Mouse (Mus musculus) cerebellum, adult 9-11 months (tissue): Measurements from ENCODE around the gene Cep152.
A peak's percentile ranks its signal among the peaks of the same experiment; 100 is the strongest.

ENCODE experiments used
- DNase-seq: peaks from one replicate; pipeline ENCODE4 v3.0.0; 2022

Gene Cep152

DNA sequence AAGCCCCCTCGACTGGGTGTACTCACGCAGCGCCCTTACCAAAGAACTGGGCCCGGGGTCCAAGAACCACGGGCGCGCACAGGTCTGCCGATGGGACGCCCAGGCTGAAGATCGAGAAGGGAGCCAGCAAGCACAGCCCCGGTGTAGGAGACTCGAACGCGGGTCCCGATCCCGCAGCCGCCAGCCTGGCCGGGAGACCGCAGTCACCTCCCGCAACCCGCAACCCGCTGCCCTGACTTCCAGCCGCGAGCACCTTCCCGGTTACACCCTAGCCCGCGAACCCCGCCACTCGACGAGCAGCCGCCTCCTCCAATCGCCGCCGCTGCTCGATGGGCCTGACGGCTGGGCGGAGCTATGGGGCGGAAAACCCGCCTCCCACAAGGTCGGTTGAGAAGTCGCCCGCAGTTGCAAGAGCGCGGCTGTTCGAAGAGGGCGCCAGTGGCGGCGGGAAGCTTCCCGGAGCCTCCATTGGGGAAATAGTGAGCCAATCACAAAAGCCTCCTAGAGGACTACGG is at the start of gene Cep152:
Gene Cep152 (minus strand): TSS at position 277 of the 515 bp plus-strand sequence.
- DNase-seq: peak; percentile 98

DNA sequence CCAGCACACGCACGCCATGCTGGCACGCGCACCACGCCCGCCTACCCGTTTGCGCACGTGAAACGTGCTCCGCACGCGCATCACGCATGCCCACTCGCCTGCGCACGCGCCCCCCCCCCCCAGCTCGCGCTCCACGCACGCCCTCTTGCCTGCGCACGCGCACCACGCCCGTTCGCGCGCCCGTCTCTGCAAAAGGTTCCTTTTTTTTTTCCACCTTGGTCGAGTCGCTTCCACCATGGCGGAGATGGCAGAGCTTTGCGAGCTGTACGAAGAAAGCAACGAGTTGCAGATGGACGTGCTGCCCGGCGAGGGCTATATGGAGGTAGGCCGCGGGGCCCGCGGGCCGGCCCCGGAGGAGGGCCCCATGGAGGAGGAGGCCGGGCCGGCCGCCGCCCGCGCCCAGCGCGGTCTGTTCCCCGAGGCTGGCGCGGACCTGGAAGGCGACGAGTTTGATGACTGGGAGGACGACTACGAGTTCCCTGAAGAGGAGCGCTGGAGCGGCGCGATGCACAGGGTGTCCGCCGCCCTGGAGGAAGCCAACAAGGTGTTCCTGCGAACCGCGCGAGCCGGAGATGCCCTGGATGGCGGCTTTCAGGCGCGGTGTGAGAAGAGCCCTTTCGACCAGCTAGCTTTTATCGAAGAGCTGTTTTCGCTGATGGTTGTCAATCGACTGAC is 48.2 kb upstream of the Cep152 start, which contains the start of gene Eid1:
Gene Eid1 (plus strand): TSS at position 139 of the 675 bp plus-strand sequence.
- peak; percentile 90 for DNase-seq

DNA sequence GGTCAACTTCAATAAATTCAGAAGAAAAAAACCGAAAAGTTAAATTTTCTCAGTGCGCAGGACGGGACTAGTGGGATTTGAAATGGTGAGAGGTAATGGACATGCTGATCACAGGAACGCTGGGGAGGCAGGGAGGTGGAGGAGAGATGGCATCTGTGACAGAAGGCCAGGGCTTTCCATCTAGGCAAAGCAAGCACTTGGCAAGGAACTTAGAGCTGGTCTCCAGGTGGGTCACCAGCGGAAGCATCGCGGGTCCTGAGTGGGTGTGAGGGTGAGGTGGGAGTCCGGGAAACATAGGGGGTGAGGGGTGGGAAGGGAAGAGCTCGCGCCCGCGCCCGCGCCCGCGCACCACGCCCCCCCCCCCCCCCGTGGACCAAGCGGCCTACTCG is 47.6 kb upstream of the Cep152 start:
- DNase-seq: peak; percentile 87

DNA sequence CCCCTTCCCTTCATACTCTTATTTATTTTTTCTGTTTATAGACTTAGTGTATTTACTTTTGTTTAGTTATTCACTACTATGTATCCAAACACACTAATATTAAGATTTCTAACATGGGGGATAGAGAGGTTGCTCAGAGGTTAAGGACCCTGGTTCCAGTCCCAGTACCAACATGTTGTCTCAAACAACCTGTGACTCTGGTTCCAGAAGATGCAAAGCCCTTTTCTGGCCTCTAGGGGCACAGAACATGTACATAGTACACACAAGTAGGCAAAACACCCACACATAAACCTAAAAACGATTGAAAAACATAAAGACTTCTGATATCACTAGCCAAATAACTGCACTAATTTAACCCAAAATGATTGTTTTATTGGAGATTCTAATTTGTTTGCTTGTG is 45.9 kb upstream of the Cep152 start:
- no peak for DNase-seq

DNA sequence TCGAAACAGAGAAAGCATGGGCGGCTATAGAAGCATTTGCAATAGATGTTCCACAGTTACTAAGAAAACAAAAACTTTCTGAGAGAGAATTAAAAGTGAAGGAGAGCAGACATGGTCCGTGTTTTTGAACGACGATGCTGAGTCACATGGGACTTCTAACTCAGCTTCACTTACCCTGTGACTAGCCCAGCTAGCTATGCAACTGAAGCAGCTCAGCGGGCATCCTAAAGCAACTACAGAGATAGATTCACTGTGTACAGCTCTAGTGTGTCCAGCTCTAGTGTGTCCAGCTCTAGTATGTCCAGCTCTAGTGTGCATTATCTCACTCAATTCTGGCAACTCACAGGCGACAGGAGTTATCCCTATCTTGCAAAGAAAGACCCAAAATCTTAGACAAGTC is 42.8 kb upstream of the Cep152 start:
- no peak for DNase-seq

DNA sequence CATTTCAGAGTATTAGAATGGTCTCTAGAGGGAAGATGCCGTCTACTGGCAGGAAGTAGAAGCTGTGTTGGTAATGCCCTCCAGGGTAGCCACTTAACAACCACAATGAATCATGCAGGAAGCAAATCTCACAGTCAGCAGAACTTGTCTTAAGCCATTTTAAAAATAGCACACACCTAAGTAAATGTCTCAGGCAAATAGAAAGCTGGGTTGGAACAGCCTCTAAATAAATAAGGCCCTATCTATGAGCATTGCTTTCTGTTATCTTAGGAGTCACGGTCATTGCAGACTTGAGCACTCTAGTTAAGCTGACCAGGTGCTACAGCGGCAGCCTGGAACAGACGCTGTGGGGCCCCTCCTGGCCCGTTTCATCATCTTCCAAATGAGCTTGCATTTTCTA is 42.3 kb upstream of the Cep152 start:
- no peak for DNase-seq

DNA sequence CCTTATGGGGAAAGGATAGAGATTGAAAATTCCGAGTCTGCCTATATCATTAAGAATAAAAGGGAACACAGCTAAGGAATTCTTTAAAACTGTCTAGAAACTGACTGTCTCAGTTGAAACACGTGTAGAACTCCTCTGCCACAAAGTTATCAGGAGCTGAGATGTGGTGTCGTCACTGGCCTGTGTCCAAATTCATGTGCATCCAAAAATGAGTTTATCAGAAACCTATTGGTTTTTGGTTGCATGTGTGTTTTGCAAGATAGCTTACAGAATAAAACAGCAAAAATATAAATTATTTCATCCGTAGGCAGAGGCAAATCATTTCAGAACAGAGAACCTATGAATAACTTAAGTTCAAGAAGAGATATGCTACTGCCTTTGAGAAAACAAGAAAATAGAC is 41.8 kb upstream of the Cep152 start:
- DNase-seq: no peak

DNA sequence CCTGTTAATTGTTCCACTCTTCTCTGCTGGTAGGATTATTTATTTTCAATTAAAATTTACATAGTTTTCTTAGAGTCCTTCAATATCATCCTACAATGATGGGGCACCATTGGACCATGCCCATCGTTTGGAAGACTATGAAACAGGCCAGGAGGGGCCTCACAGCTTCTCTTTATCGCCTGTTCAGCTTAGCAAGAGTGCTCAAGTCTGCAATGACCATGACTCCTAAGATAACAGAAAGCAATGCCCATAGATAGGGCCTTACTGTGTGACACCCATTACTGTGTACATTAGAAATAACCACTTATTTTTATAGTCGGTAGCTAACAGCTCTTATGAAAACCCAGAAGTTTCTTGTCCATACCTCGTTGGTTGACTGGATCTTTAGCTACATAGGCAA is 41.0 kb upstream of the Cep152 start:
- no peak for DNase-seq

DNA sequence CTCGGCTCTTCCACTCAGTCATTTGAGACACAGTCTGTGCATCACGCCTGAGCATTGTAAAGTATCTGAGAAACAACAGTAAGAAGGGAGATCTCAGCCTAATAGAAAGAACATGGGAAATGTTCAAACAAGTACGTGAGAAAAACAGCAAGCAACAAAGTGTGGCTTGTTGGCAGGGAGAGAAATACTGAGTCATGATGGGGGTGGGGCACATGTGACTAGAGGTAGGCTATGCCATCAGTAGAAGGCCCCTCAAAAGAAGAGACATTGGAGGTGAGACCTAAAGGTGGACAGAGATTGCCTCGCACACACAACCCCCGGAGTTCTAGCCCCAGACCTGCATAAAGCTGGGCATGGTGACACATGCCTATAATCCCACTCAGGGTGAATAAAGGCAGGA is 40.3 kb upstream of the Cep152 start:
- no peak for DNase-seq

DNA sequence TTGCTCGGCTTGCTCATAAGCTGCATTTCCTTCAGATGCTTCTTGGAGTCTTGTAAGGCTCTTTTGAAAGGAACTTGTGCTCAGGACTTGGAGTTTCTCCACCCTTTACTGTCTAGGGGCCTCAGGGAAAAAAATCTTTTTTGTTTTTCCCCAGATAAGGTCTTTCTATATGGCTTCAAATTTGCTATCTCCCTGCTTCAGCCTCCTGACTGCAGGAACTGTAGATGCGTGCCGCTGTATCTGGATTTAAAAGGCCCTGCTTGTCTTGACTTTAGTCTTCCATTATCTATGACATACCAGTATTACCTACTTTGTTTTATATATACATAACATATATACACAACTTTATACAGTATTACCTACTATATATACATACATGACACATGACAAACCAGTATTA is 37.6 kb upstream of the Cep152 start:
- no peak for DNase-seq

DNA sequence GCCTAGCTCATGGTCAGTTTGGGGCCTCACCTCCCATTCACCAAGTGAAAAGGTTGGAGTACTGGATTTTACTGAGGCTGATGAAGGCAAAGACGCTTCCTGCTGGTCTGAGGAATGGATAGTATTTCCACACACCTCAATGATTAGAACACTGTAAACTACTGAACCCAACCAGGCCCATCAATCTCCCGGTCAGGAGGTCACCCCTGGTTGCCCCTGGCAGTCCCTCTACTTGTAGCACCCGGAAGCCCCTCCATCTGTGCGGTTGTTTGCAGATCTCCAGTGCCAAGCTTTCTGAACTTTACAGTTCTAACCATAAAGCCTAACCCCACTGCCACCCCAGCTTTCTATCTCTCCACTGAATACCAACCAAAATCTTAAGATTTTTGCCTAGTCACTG is 36.2 kb upstream of the Cep152 start:
- DNase-seq: no peak

DNA sequence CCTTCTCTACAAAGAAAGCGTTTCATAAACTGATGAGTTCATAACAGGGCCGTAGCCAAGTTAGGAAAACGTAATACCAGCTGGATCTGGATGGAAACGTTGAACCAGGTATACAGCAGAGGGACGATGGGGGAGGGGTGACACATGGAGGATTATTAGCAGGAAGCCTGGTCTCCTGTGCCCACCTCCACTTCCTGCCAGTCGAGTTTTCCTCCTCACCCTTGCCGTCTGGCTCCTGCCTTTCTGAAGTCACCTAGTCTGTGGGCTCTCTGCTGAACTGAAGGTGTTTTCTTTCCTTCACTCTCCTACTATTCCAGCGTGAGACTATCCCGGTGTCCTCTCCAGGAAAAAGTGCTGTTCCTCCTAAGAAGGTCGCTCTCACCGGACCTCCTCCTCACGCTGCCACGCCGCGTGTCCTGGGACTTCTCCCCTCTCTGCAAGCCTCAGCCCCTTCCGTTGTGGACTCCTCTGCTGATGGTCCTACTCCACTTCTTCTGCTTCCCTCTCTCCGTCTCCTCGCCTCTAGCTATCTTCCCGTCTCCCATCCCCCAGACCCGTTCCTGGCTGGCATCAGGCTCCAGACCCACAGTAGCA is 35.7 kb upstream of the Cep152 start:
- peak; percentile 12 for DNase-seq

DNA sequence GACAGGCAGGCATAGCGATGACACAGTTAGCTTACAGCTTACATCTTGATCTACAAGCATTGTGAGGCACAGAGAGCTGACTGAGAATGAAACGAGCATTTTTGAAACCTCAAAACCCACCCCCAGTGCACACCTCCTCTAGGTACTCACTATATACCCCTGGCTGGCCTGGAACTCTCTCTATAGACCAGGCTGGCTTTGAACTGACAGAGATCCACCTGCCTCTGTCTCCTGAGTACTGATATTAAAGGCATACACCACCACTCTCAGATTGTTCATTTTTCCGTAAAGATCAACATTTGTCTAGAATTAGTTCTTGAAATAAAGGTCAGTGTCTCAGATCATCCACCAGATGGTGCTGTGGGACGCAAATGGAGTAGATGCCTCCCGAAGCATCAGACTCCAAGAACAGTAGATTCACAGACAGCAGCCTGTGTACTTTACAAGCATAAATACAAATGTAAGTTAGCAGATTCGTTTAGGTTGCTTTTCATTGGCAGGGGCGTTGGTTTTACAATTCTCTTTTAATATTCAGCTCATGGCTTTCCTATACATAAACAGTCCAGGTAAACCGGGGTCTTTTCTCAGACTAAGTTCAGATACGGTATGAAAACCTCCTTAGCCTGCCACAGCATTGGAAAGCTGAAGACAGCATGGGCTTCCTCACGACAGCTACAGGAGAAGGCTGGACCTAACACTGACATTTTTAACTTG is 35.1 kb upstream of the Cep152 start:
- peak; percentile 69 for DNase-seq

DNA sequence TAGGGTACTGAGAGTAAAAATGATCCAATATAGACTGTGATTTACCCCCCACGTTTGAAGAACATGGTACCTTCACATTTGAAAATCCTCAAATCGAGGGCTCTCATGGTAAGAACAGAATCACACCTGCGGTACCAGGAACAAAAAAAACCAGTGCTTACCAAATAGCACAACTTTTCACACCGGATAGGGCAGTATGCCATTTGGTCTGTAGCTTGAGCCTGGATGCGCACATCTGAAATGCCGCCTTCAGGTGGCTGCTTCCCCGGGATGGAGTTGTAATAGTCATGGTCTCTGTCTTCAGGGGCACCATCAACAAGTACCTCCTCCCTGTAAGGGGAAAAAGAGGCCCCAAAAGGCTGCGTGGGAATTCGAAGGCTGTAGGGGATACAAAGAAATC is 30.5 kb upstream of the Cep152 start:
- DNase-seq: no peak

DNA sequence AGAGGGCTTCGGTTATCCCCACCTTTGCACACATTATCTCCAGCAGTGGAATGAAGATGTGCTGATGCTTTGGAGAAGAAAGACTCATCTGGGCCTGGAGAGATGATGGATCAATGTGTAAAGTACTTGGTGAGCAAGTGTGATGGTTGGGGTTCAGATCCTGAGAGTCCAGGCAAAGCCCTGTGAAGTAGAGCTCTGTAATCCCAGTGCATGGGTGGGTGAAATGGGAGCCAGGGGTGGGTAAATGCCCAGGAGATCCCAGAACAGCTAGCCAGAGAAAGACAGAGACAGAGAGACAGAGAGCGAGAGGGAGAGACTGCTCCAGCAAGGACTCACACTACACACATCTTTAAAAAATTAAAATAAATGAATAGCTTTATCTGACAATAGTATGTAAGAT is 28.4 kb upstream of the Cep152 start:
- DNase-seq: no peak

DNA sequence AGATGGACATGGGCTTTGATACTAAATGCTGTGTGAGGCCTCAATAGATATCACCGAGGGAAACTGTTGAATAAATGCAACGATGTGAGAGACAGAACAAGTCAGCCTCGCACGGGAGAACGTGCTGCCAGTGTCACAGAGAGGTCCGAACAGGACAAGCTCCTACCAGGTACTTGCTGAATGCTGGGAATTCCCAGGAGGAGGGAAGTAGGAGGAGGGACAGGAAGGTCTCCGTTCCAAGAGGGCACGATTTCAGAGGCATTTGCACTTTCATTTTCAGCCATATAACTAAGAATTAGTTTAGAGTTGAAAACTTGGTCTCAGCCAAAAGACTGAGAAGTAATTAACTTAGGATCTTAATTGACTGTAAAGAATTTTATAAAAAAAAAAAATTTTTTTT is 26.6 kb upstream of the Cep152 start:
- DNase-seq: no peak

DNA sequence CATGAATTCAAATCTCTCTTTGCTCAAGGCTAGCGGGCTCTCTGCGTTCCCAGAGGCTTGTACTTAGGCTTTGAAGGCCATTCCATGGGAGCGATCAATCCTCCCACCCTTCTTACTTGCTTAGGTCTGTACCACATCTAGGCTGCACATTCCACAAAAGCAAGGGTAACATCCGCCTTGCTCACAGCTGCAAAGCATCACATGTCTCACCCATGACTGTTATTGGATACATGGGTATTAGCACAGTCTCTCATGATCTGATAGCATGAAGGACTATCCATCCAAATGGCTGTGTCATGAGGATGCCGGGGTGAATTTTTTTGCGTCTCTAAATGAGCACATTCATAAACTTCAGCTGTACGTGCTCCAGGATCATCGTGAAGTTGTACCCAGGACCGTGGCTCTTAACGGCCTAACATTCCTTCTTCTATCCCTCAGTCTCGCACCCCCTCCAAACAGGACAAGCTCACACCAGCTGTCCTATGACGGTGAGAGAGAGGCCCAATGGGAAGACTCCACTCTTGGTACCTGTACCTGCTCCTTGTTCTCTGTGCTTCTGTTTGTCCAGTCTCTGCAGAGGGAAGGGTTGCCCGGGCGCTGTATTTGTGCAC is 25.9 kb upstream of the Cep152 start:
- DNase-seq: no peak

DNA sequence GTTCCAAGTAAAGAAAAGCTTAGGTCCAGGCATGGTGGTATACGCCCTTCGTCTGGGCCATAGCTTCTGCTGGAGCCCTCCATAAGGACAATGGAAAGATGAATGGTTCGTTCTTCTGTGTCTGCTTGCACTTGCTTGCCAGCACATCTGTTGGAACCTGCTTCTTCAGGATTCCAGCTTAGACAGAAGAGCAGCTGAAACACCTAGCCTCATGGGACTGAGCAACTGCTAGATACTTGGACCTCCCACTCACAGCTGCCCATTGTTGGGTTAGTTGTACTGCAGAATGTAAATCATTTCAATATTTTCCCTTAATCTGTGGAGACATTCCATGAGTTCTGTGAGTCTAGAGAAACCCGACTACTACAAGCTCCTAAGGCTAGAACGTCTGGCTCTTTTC is 25.1 kb upstream of the Cep152 start:
- no peak for DNase-seq

DNA sequence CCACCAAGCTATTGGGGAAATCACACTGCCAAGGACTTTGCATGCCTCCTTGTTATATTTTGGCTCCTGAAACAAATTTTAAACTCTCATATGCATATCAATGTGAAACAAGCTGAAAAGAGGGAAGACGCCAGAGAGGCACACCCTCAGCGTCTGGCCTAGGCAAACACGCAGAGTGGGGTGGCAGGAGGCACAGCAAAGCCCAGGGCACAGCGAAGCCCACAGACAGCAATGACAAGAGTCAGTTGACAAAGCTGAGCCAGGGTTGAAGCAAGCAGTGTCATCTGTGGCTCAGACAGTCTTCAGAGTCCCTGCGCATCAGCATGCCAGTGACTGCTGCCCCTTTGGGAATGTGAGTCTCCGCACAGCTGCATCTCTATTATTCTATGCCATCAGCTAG is 20.0 kb upstream of the Cep152 start:
- no peak for DNase-seq

DNA sequence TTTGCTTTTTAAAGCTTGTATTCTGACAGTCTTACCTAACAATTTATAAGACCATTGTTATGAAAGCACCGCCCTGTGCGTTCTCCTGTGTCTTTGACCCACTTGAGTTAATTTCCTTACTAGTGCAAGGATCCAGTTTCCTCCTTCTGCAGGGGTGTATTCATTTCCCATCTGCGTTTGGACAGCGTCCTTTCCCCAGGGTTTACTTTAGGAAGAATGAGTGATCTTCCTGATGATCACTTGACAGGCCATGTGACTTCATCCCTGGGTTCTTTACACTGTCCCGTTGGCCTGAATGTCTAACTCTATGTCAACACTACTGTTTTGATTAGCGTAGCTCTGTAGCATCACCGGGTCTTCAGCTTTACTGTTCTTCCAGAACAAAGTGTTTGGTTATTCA is 12.4 kb upstream of the Cep152 start:
- DNase-seq: no peak

DNA sequence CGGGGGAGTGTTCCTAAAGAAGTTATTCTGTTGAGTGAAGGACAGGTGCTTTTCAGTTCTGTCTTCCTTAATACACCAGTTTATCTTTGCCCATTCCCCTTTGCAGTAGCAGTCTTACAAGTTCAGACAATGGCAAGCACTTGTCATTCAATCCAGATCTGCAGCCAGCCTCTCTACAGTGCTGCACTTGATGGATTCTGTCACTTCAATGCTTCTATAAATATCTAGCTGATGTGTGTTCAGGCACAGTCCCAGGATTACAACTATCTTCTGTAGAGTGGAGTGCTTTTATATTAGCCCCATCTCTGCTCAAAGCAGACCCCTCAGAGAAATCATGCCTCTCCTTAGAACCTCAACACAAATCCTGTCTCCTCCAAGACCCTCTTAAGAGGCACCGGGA is 5.1 kb upstream of the Cep152 start:
- DNase-seq: no peak

DNA sequence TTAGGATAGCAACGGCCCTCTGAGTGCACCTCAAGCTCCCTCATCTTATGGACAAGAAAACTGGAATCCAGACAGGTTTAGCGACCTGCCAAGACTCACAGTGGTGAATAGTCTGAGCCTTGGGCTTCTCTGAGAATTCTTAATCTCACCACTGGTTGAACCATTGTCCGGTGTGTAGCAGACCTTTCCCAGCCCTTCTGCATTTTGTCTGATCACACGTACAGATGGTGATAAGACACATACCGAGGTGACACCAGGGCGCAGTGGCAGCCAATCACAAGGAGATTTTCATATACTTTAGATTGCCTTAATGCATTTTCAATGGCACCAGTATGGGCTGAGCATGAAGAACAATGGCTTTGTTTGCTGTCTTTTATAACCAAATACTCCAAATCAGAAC is 3.6 kb upstream of the Cep152 start:
- no peak for DNase-seq

DNA sequence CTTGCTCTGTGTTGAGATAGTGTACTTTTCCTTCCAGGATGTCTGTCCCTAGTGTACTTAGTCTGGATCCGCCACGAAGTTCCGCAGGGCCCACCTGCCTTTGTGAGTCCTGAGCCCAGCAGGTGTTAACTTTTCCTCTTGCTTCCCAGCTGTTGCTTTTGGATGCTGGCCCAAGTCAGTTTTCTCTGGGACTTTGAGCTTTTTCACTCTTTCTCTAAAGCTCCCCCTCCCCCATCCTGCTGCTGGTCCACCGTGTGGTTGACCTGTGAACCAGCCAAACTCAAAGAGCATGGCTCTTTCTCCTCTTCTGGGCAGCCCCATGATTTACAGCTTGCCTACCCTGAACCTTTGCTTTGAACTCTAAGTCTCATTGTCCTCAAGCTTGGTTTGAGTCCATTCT is 1.6 kb upstream of the Cep152 start:
- DNase-seq: peak; percentile 21
